Comparison of ENCODE assay signal across 27 mouse cellular contexts in the genomic region with DNA sequence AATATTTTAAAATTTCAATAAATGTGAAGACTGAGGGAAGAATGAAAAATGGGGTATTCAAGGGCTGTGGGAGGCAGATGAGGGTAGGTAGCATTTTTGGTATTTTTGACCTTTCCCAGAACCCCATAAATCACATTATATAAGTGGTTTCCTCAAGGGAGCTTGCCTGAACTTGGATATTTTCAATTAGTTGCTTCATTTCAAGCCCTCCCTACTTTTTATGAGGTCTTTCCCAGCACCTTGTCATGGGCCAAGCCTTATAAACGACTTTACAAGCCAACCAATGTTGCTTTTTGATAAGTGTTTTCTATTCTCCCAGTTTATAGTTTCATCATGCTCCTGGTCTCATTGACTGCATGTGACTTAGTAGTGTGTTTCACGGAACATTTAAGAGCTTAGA. TPM values are rescaled to one million over a fixed set of nuclear protein-coding genes. Genes with fewer than 3 reads are reported as not detected.
"Had no signal": no experiment of that assay in that cellular context is flagged by ENCODE, and none has a peak within 500 bp of the region (broad histone marks: within the 10 kb centered on the region; RNA-seq: fewer than 3 reads in every experiment).

No protein-coding gene starts in this region.

- H3K4me3 ChIP-seq: gastrocnemius, adult 2 months; heart, embryonic 10.5 days; heart, embryonic 12.5 days; hindbrain, embryonic 10.5 days; hindbrain, embryonic 12.5 days; kidney, embryonic 15.5 days; limb, embryonic 15.5 days; liver, embryonic 12.5 days had no signal

- DNase-seq: gastrocnemius, adult 2 months; gastrocnemius, postnatal 10 days; gastrocnemius, postnatal 25 days; heart, adult 18-20 months; heart, postnatal 10 days; heart, postnatal 4 days; kidney, adult 11 months; kidney, adult 2 months; kidney, adult 9 months; kidney, postnatal 14 days; kidney, postnatal 36 days; layer of hippocampus, adult 9-11 months; layer of hippocampus, postnatal 36 days; left cerebral cortex, postnatal 4 days had no signal

- H3K4me1 ChIP-seq: heart, embryonic 10.5 days; heart, embryonic 12.5 days; hindbrain, embryonic 10.5 days; hindbrain, embryonic 12.5 days; kidney, embryonic 15.5 days; liver, embryonic 12.5 days had no signal

- H3K4me2 ChIP-seq: heart, embryonic 12.5 days; hindbrain, embryonic 12.5 days; hindbrain, embryonic 14.5 days; kidney, embryonic 15.5 days; limb, embryonic 15.5 days; liver, embryonic 12.5 days had no signal

- H3K36me3 ChIP-seq: heart, embryonic 10.5 days; heart, embryonic 12.5 days; hindbrain, embryonic 10.5 days; hindbrain, embryonic 12.5 days; kidney, embryonic 15.5 days; limb, embryonic 15.5 days; liver, embryonic 12.5 days had no signal

- ATAC-seq: hindbrain, embryonic 16.5 days; intestine, embryonic 16.5 days; liver, embryonic 12.5 days had no signal

- H3K27me3 ChIP-seq: heart, embryonic 12.5 days; hindbrain, embryonic 12.5 days; kidney, embryonic 15.5 days; limb, embryonic 15.5 days; liver, embryonic 12.5 days had no signal

- H3K9ac ChIP-seq: heart, embryonic 12.5 days; hindbrain, embryonic 12.5 days; hindbrain, embryonic 14.5 days; kidney, embryonic 15.5 days; limb, embryonic 15.5 days; liver, embryonic 12.5 days; liver, embryonic 14.5 days had no signal

- H3K27ac ChIP-seq: gastrocnemius, adult 2 months; heart, embryonic 10.5 days; hindbrain, embryonic 10.5 days; hindbrain, embryonic 12.5 days; hindbrain, embryonic 14.5 days; kidney, embryonic 15.5 days; kidney, postnatal 0 days; limb, embryonic 15.5 days; liver, embryonic 12.5 days; liver, embryonic 14.5 days had no signal

- H3K9me3 ChIP-seq: heart, embryonic 10.5 days; heart, embryonic 12.5 days; hindbrain, embryonic 10.5 days; hindbrain, embryonic 12.5 days; kidney, embryonic 15.5 days; limb, embryonic 15.5 days; liver, embryonic 12.5 days had no signal

RNA-seq across cellular contexts. Expression of a gene that starts 24.2 kb away (rescaled TPM):
- total RNA-seq: granulocyte monocyte progenitor cell, adult 5-6 weeks had no signal
